Mouse (Mus musculus) right cerebral cortex, adult 2 months (tissue): ENCODE results near the gene Arsb.
"Not testable (repeated sequence)": the region's sequence is repeated elsewhere in the genome, so short reads cannot be mapped to it uniquely, and the experiment has no call there.

ENCODE experiments used
- DNase-seq, 2 experiments: peaks; one replicate each; pipeline ENCODE4 v3.0.0; 2021 to 2022; ENCODE audit warnings: low spot score in 2 of 2

Gene Arsb

GRCm38 (mm10) chr13:93787647-93788046 is 16.2 kb downstream of the Arsb start:
- no peak for DNase-seq

- DNase-seq = peak in 1 of 2 experiments; percentile 54
Measured at GRCm38 (mm10) chr13:93792945-93793642, 21.7 kb downstream of the Arsb start.

DNA sequence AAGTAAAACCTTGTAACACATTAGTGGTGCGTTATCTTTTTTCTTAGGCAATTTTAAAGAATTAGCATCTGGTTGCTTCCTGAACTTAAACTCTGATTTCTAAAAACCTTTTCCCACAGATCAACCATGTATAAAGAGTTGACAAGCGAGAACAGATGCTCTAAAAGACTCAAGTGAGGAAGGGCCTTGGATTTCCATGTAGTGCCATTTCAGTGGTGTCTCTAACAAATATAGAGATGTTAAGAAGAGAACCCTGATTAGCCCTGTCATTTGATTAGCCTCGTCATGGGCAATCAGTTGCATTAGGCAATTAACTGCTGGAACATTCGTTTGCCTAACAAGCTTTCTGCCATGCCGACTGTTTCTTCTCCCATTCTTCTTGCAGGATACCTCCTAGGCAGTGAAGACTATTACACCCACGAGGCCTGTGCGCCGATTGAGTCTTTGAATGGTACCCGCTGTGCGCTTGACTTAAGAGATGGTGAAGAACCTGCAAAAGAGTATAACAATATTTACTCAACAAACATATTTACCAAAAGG is 22.3 kb downstream of the Arsb start:
- no peak for DNase-seq

DNA sequence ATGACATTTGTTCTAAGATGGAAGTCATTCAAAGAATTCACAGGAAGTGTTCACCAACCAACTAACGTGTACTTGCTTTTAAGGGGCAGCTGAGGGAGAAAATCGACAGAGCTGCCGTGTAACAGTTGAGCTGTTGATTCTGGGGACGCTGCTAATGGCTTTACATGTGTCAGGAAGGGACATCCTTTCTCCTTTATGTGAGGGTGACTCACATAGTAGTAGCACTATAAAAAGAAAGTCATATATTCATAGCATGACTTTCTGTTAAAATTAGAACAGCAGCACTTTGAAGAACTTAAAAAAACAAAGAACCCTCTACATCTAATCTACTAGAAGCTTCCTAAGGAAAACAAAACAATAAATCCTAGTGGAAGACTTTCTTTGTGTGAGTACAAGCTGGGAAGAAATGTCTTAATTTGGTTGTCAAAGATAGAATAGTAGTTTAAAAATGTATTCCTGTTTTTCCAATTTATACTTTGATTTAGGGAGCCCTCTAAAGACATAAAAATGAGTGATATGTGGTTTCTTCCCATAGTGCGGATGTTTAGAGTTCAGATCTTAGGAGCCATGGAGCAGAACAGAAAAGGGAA is 25.7 kb downstream of the Arsb start:
- DNase-seq = no peak

DNA sequence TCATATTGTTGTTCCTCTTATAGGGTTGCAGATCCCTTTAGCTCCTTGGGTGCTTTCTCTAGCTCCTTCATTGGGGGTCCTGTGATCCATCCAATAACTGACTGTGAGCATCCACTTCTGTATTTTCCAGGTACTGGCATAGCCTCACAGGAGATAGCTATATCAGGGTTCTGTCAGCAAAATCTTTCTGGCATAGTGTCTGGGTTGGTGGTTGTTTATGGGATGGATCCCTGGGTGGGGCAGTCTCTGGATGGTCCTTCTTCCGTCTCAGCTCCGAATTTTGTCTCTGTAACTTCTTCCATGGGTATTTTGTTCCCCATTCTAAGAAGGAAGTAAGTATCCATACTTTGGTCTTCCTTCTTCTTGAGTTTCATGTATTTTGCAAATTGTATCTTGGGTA is 38.9 kb downstream of the Arsb start:
- DNase-seq = not testable (repeated sequence)

DNA sequence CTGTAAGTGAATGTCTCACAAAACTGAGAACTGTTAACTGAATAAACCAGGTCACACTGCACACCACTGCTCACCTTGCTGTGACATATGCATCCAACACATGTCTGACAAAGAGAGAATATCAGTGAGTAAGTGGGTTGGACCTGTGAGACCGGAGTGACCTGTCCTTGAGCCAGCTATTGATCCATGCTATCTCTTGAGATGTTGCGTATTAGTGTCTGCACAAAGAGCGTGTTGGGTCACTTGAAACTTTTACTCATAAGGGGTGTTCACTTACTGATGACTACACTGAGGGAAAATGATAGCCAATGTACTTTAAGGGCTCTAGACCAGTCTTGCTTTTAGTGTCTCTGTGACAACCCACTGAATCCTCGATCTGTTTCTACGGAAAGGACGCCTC is 42.7 kb downstream of the Arsb start:
- DNase-seq = no peak

- no peak for DNase-seq
Measured at GRCm38 (mm10) chr13:93814676-93815075, 43.2 kb downstream of the Arsb start.

GRCm38 (mm10) chr13:93815128-93815527 is 43.7 kb downstream of the Arsb start:
- no peak for DNase-seq

DNA sequence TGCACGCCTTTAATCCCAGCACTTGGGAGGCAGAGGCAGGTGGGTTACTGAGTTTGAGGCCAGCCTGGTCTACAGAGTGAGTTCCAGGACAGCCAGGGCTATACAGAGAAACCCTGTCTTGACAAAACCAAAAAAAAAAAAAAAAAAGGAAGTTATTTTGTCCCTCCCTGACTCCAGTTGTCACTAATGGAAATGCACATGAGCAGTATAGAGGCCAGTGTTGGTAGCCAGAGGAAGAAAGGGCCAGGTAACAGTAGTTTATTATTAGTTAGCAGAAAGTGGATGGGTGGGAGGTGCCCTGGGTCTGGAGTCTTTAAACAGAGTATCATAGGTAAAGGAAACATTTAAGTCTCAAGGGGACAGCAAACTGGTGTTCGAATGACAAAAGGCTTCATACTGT is 44.7 kb downstream of the Arsb start:
- no peak for DNase-seq

DNA sequence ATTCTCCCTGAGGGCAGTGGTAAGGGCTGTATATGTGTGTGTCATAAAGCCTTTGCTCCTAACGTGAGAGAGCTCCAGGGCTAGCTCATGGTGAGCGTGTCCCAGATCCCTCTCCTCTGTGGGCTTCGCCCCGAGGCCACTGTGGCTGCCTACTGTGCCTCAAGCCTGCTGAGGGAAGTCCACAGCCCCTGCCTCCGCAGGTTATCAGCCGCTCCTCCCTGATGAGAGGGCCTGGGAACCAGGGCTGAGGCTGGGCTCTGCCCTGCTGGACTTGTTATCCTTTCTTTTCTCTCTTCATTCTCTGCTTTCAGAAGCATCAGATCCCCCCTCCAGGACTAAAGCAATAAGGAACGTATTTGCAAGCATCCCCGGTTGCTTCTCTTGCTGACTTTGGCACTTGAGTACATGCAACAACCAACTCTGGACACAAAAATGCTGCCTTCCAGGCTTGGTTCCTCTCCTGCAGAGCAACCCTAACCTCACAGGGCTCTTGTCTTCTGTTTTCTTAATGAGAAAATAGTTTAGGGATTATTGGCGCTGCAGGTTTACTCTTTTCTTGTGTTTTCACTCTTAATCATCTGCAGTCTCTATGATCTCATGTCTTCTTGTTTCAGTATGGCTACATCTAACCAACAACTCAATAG is 45.4 kb downstream of the Arsb start:
- DNase-seq = no peak

GRCm38 (mm10) chr13:93820173-93820572 is 48.7 kb downstream of the Arsb start:
- no peak for DNase-seq

GRCm38 (mm10) chr13:93822001-93822400 is 50.6 kb downstream of the Arsb start:
- no peak for DNase-seq

- no peak for DNase-seq
Measured at GRCm38 (mm10) chr13:93825792-93826558, 54.5 kb downstream of the Arsb start.

- DNase-seq = no peak
Measured at GRCm38 (mm10) chr13:93827745-93828144, 56.3 kb downstream of the Arsb start.

GRCm38 (mm10) chr13:93829565-93830293 is 58.3 kb downstream of the Arsb start:
- no peak for DNase-seq

DNA sequence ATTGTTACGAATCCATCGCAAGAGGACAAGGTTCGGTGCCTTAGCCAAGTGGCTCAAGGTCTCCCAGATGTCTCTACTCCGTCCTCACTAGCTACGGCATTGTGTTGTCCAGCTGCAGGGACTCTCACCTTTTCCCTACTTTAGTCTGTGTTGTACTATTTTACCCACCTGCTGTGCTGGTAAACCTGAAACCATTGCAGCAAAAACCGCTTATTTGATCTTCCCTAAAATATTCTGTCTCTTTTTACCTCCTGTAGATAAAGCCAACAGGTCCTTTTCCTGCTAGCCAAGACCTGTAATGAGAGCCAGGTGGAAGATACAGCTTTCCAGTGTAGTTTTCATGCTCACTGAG is 58.8 kb downstream of the Arsb start:
- no peak for DNase-seq

- no peak for DNase-seq
Measured at GRCm38 (mm10) chr13:93837481-93838225, 66.2 kb downstream of the Arsb start.

GRCm38 (mm10) chr13:93838431-93839136 is 67.2 kb downstream of the Arsb start:
- DNase-seq = no peak

- no peak for DNase-seq
Measured at GRCm38 (mm10) chr13:93839137-93839630, 67.8 kb downstream of the Arsb start.

DNA sequence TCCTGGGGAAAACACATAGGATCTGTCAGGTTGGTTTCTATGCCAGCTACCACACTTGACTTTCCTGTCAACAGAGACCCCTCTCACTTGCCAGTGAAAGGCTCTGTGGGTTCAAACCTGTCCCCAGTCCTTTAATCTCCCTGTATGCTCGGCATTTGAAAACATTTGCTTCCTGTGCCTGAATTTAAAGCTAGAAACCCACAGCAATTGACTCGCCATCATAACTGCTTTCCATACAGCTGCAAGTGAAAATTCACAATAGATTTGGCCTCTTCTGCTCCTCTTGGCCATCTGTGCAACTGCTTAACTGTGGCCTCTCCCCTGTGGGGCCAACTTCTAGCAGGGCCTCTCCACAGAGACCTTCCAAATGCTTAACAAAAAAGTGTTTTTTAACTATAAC is 68.3 kb downstream of the Arsb start:
- DNase-seq = no peak
